Mouse (Mus musculus) hindbrain, postnatal 0 days (tissue): ENCODE data around the gene Ttc21a. TPM values are rescaled to one million over a fixed set of nuclear protein-coding genes. Genes with fewer than 3 reads are reported as not detected.

Experiments used
- ATAC-seq: fragments of 200-750 bp; cut with Nextera tagmentation; 2 replicates; pipeline ENCODE4 v1.8.0; 2017; ENCODE audit warnings: mild to moderate bottlenecking, moderate TSS enrichment, moderate library complexity
- DNase-seq: peaks from one replicate; pipeline ENCODE4 v3.0.0-alpha.2; 2015; ENCODE audit warnings: low spot score
- H3K27ac ChIP-seq: fragments of 300-500 bp; sonication (generic); 2 replicates; pipeline ENCODE4 v1.5.1; 2014; ENCODE audit warnings: mild to moderate bottlenecking
- H3K27me3 ChIP-seq: fragments of 300-500 bp; sonication (generic); 2 replicates; pipeline ENCODE4 v1.6.1; 2014; ENCODE audit warnings: low read length, mixed read lengths; ENCODE audit not compliant: insufficient read depth
- H3K36me3 ChIP-seq: fragments of 300-500 bp; sonication (generic); 2 replicates; pipeline ENCODE4 v1.6.1; 2014; ENCODE audit warnings: low read length, mixed read lengths; ENCODE audit not compliant: insufficient read depth
- H3K4me1 ChIP-seq: fragments of 300-500 bp; sonication (generic); 2 replicates; pipeline ENCODE4 v1.6.1; 2014; ENCODE audit warnings: antibody characterized with exemption, low read length, mixed read lengths; ENCODE audit not compliant: insufficient read depth
- H3K4me2 ChIP-seq: fragments of 300-500 bp; sonication (generic); 2 replicates; pipeline ENCODE4 v1.6.1; 2014; ENCODE audit warnings: low read depth, mild to moderate bottlenecking, low read length, moderate library complexity, mixed read lengths
- H3K4me3 ChIP-seq: fragments of 300-500 bp; sonication (generic); 2 replicates; pipeline ENCODE4 v1.5.1; 2014; ENCODE audit warnings: low read length
- H3K9ac ChIP-seq: fragments of 300-500 bp; sonication (generic); replicated peaks from 2 replicates; pipeline ENCODE4 v1.6.1; 2014; ENCODE audit warnings: mild to moderate bottlenecking, low read length, moderate library complexity, mixed read lengths
- H3K9me3 ChIP-seq: fragments of 300-500 bp; sonication (generic); 2 replicates; pipeline ENCODE4 v1.6.1; 2016; ENCODE audit warnings: low read length, mixed read lengths
- CTCF ChIP-seq: IDR thresholded peaks from 2 replicates; pipeline ENCODE4 v1.5.1; 2016; ENCODE audit warnings: antibody characterized with exemption, control low read depth, low read depth
- WGBS: fragments of 180-500 bp; shearing (Covaris S2); extraction: QIAGEN DNeasy Blood & Tissue Kit; methylation state at CpG from one replicate; pipeline ENCODE4 v1.1.7; 2014; 5-methylcytosine and 5-hydroxymethylcytosine counted together
- polyA plus RNA-seq: library from polyadenylated mRNA; unstranded; fragments of >200 nt; fragmentation: Nextera tagmentation; extraction: Ambion mirVana; gene quantifications from 2 replicates; pipeline ENCODE4 v1.2.1, GENCODE M21; 2015
- total RNA-seq: library from RNA; depleted of rRNA; stranded (reverse); fragments of >200 nt; gene quantifications from 2 replicates; pipeline ENCODE4 v1.2.3, GENCODE M21; 2014; rRNA removed

Gene Ttc21a
- total and polyA plus RNA-seq, 2 experiments from 2014 or later = 0.90 to 4.9 TPM

DNA sequence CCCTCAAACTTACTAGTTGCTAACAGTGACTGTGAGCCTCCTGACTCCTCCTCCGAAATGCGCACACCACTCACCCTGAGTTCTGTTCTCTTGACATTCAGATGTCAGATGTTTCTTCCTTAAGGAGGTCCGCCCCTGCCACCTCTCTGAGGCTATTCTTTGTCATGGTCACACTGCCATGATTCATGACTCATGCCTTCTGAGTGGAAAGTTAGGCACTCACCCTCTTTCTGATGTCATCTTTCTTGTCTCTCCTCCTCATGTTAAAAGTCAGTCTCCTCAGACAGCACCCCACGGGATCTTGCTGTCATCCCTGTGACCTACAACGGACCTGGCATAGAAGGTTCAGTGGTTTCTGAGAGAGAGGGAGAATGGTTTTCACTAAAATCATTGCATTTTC lies 75.4 kb downstream of the Ttc21a start:
- no peak for TF ChIP-seq CTCF
- Histone ChIP-seq H3K9me3 (no peaks in the 10 kb centered on the region), H3K36me3 (no peaks in the 10 kb centered on the region), H3K27ac (no peak overlapping the region), H3K4me1 (no peaks in the 10 kb centered on the region), H3K9ac (no peak overlapping the region), H3K4me3 (no peak overlapping the region), H3K4me2 (no peak overlapping the region), H3K27me3 (no peaks in the 10 kb centered on the region)
- no peak for ATAC-seq
- 80% methylated on average over 5 of the region's 5 CpGs for WGBS
- DNase-seq = no peak

DNA sequence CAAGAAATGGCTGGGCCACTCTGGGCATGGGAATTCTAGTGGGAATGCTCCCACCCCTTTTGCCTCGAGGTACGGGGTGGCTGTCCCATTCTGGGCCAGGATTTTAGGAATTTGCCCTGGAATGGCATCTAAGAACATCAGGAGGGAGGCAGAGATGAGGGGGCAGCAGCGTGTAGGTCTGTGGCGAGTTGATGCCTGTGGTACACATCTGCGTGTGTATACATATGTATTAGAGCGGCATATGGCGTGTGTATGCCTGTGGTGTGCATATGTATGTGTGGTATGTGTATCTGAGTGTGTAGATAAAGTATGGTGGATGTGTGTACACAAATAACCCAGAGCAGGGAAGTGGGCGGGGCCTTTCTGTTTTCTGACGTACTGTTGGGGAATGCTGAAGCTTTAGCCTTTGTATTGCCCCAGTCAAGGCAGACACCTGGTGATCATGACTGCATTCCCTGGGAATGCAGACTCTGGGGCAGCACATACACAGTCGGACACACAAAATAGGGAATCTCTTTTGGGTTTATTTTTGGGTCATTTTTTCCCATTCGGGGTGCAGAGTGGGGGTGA lies 75.9 kb downstream of the Ttc21a start:
- ATAC-seq (no peak), DNase-seq (no peak)
- Histone ChIP-seq H3K4me1 (no peaks in the 10 kb centered on the region), H3K36me3 (no peaks in the 10 kb centered on the region), H3K4me2 (no peak overlapping the region), H3K27me3 (no peaks in the 10 kb centered on the region), H3K9ac (no peak overlapping the region), H3K9me3 (no peaks in the 10 kb centered on the region), H3K27ac (no peak overlapping the region), H3K4me3 (no peak overlapping the region)
- 76% methylated on average over 11 of the region's 11 CpGs for WGBS
- no peak for TF ChIP-seq CTCF

DNA sequence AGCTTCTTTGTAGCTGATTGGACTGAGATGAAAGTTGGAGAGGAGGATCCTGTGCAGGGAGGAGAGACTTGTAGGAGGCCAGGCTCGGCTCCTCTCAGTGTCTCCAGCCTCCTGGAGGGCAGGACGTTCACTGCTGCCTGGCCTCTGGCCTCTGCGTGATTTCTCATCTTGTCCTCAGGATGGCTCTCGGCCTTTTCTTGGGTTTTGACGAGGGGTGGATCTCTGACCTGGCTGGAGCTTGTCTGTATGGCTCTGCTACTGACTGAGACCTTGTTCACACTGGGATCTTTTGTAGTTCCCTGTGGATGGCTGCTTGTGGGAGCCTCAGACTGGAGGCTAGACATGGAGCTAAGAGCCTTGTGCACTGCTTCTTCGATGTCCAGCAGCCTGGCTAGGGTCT lies 77.4 kb downstream of the Ttc21a start:
- Histone ChIP-seq H3K27me3 (no peaks in the 10 kb centered on the region), H3K27ac (no peak overlapping the region), H3K36me3 (no peaks in the 10 kb centered on the region), H3K4me3 (no peak overlapping the region), H3K4me1 (no peaks in the 10 kb centered on the region), H3K9ac (no peak overlapping the region), H3K9me3 (no peaks in the 10 kb centered on the region), H3K4me2 (no peak overlapping the region)
- DNase-seq = no peak
- WGBS = 53% methylated on average over 6 of the region's 6 CpGs
- no peak for TF ChIP-seq CTCF
- no peak for ATAC-seq

DNA sequence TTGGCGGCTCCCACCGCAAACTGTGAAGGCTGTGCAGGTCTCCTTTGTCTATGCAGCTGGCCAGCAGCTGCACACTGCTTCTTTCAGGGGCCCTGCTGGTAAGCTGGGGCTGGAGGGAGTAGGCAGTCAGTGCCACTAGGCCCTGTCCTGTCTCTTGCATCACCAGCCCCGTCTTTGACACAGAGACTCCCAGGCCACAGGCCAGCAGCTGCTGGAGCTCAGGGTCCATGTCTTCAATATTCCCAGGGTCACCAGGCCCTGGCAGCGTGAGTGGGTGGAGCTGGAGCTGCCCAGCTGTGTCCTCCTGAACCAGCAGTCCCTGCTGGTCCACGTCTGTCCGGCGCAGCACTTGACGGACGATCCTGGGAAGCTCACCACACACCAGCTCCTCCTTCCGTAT lies 79.5 kb downstream of the Ttc21a start:
- no peaks in the 10 kb centered on the region for H3K36me3 ChIP-seq
- no peak for TF ChIP-seq CTCF
- no peaks in the 10 kb centered on the region for H3K9me3 ChIP-seq
- H3K27me3 ChIP-seq = no peaks in the 10 kb centered on the region
- no peak for DNase-seq
- H3K4me1 ChIP-seq = no peaks in the 10 kb centered on the region
- no peak overlapping the region for H3K27ac ChIP-seq
- ATAC-seq = no peak
- no peak overlapping the region for H3K4me2 ChIP-seq
- no peak overlapping the region for H3K4me3 ChIP-seq
- no peak overlapping the region for H3K9ac ChIP-seq
- WGBS = 60% methylated on average over 10 of the region's 10 CpGs

Other genes starting within 250 kb of the Ttc21a start
- gene Scn10a, start 218.3 kb upstream of the Ttc21a start, total RNA-seq = 0.05 and 0.18 TPM in 2 replicates
- 0.03 TPM in 1 of 2 replicates, not detected in the other for gene Scn10a, start 218.3 kb upstream of the Ttc21a start, polyA plus RNA-seq
- gene Scn11a, start 112.2 kb upstream of the Ttc21a start, total RNA-seq = 0.52 and 0.65 TPM in 2 replicates
- 0.16 and 0.23 TPM in 2 replicates for gene Scn11a, start 112.2 kb upstream of the Ttc21a start, polyA plus RNA-seq
- 50.9 and 62.1 TPM in 2 replicates for gene Wdr48, start 42.7 kb upstream of the Ttc21a start, total RNA-seq
- 47.3 and 47.5 TPM in 2 replicates for gene Wdr48, start 42.7 kb upstream of the Ttc21a start, polyA plus RNA-seq
- 28.1 and 48.4 TPM in 2 replicates for gene Gorasp1, start within 50 bp of the Ttc21a start, total RNA-seq
- gene Gorasp1, start within 50 bp of the Ttc21a start, polyA plus RNA-seq = 20.9 and 21.1 TPM in 2 replicates
- gene Csrnp1, start 47.1 kb downstream of the Ttc21a start, total RNA-seq = 4.5 and 17.4 TPM in 2 replicates
- gene Csrnp1, start 47.1 kb downstream of the Ttc21a start, polyA plus RNA-seq = 2.7 and 3.1 TPM in 2 replicates
- 0.05 and 0.29 TPM in 2 replicates for gene Xirp1, start 86.0 kb downstream of the Ttc21a start, total RNA-seq
- gene Xirp1, start 86.0 kb downstream of the Ttc21a start, polyA plus RNA-seq = 0.19 TPM in 1 of 2 replicates, not detected in the other
- 17.3 and 21.5 TPM in 2 replicates for gene Cx3cr1, start 132.3 kb downstream of the Ttc21a start, total RNA-seq
- 12.2 and 13.0 TPM in 2 replicates for gene Cx3cr1, start 132.3 kb downstream of the Ttc21a start, polyA plus RNA-seq
- gene Ccr8, start 154.5 kb downstream of the Ttc21a start, total RNA-seq = not detected in 2 replicates
- gene Ccr8, start 154.5 kb downstream of the Ttc21a start, polyA plus RNA-seq = not detected in 2 replicates
- 50.3 and 64.0 TPM in 2 replicates for gene Slc25a38, start 172.8 kb downstream of the Ttc21a start, total RNA-seq
- 37.1 and 39.8 TPM in 2 replicates for gene Slc25a38, start 172.8 kb downstream of the Ttc21a start, polyA plus RNA-seq
- gene Rpsa, start 190.1 kb downstream of the Ttc21a start, total RNA-seq = 1,033 and 1,545 TPM in 2 replicates
- gene Rpsa, start 190.1 kb downstream of the Ttc21a start, polyA plus RNA-seq = 868 and 912 TPM in 2 replicates
- 13.4 and 16.7 TPM in 2 replicates for gene Mobp, start 212.1 kb downstream of the Ttc21a start, total RNA-seq
- gene Mobp, start 212.1 kb downstream of the Ttc21a start, polyA plus RNA-seq = 6.8 and 11.1 TPM in 2 replicates